Mouse (Mus musculus) c-Kit-positive CD71-positive TER-119-negative erythroid progenitor cells, embryonic 14.5 days (primary cell): ENCODE data around the gene Gm20388.

Experiments
- DNase-seq: peaks from one replicate; pipeline ENCODE4 v3.0.0-alpha.2; 2013; ENCODE audit warnings: low read depth

Gm20388 gene

GRCm38 (mm10) chr8:123126193-123126816 lies 3215.7 kb downstream of the Gm20388 start:
- no peak for DNase-seq

GRCm38 (mm10) chr8:123131041-123131440 lies 3220.4 kb downstream of the Gm20388 start:
- no peak for DNase-seq

- DNase-seq = no peak
These were observed 3222.3 kb downstream of the Gm20388 start for GRCm38 (mm10) chr8:123132953-123133352.

GRCm38 (mm10) chr8:123134149-123134713 lies 3223.6 kb downstream of the Gm20388 start:
- no peak for DNase-seq

GRCm38 (mm10) chr8:123135406-123135805 lies 3224.8 kb downstream of the Gm20388 start:
- no peak for DNase-seq

GRCm38 (mm10) chr8:123135806-123136205 lies 3225.2 kb downstream of the Gm20388 start:
- DNase-seq = no peak

GRCm38 (mm10) chr8:123136287-123136686 lies 3225.6 kb downstream of the Gm20388 start:
- no peak for DNase-seq

- no peak for DNase-seq
These were observed 3227.0 kb downstream of the Gm20388 start for GRCm38 (mm10) chr8:123137645-123138077.

GRCm38 (mm10) chr8:123138741-123139140 lies 3228.1 kb downstream of the Gm20388 start:
- no peak for DNase-seq

- no peak for DNase-seq
These were observed 3231.3 kb downstream of the Gm20388 start for GRCm38 (mm10) chr8:123141741-123142462.

GRCm38 (mm10) chr8:123145279-123145678 lies 3234.6 kb downstream of the Gm20388 start:
- peak; percentile 45 for DNase-seq

- no peak for DNase-seq
These were observed 3235.7 kb downstream of the Gm20388 start for GRCm38 (mm10) chr8:123146390-123146789.

GRCm38 (mm10) chr8:123150737-123151171 lies 3240.1 kb downstream of the Gm20388 start:
- no peak for DNase-seq

GRCm38 (mm10) chr8:123155177-123155576 lies 3244.5 kb downstream of the Gm20388 start:
- no peak for DNase-seq

- peak; percentile 57 for DNase-seq
These were observed 3245.6 kb downstream of the Gm20388 start for GRCm38 (mm10) chr8:123156070-123156773.

GRCm38 (mm10) chr8:123157888-123158465 lies 3247.3 kb downstream of the Gm20388 start, which contains the start of gene Sult5a1:
Gene Sult5a1 (minus strand): TSS chr8:123158315.
- no peak for DNase-seq

GRCm38 (mm10) chr8:123181391-123181790 lies 3270.8 kb downstream of the Gm20388 start:
- DNase-seq = no peak

- DNase-seq = no peak
These were observed 3275.1 kb downstream of the Gm20388 start, which contains the start of gene Dpep1 for GRCm38 (mm10) chr8:123185566-123186409. Gene Dpep1 (plus strand): TSS chr8:123186242.

- no peak for DNase-seq
These were observed 3277.4 kb downstream of the Gm20388 start for GRCm38 (mm10) chr8:123188006-123188405.

- no peak for DNase-seq
These were observed 3278.2 kb downstream of the Gm20388 start for GRCm38 (mm10) chr8:123188841-123189240.

- DNase-seq = peak; percentile 73
These were observed 3280.0 kb downstream of the Gm20388 start for GRCm38 (mm10) chr8:123190678-123191077.
